Mouse (Mus musculus): ENCODE data around the gene Bcl11a.

GRCm38 (mm10) chr11:24122899-24123298 lies 45.0 kb downstream of the Bcl11a start:
- TF ChIP-seq CTCF (conservative IDR thresholded peaks at IDR 0.05; ENCODE audit: insufficient read depth, insufficient read length, low read depth, low read length) (no peak), POLR2A (IDR thresholded peaks at IDR 0.05; ENCODE audit: low read depth, low read length) (no peak)

Data from kidney, adult 2 months (tissue).